Mouse (Mus musculus) midbrain, postnatal 0 days (tissue): ENCODE data around the gene Grcc10. TPM values are rescaled to one million over a fixed set of nuclear protein-coding genes. Genes with fewer than 3 reads are reported as not detected.

Experiments
- ATAC-seq: fragments of 200-750 bp; cut with Nextera tagmentation; 2 replicates; pipeline ENCODE4 v1.8.0; 2017; ENCODE audit warnings: moderate number of reproducible peaks, mild to moderate bottlenecking, moderate TSS enrichment, moderate library complexity; ENCODE audit not compliant: low FRiP score
- DNase-seq: peaks from one replicate; pipeline ENCODE4 v3.0.0-alpha.2; 2015; ENCODE audit warnings: low spot score
- H3K27ac ChIP-seq: fragments of 300-500 bp; sonication (generic); 2 replicates; pipeline ENCODE4 v1.5.1; 2014; ENCODE audit warnings: low read depth, mild to moderate bottlenecking, low read length, mixed read lengths
- H3K27me3 ChIP-seq: fragments of 300-500 bp; sonication (generic); 2 replicates; pipeline ENCODE4 v1.6.1; 2014; ENCODE audit warnings: low read length, control low read depth, mixed read lengths; ENCODE audit not compliant: insufficient read depth
- H3K36me3 ChIP-seq: fragments of 300-500 bp; sonication (generic); 2 replicates; pipeline ENCODE4 v1.6.1; 2014; ENCODE audit warnings: low read length, control low read depth, mixed read lengths; ENCODE audit not compliant: insufficient read depth
- H3K4me1 ChIP-seq: fragments of 300-500 bp; sonication (generic); 2 replicates; pipeline ENCODE4 v1.6.1; 2014; ENCODE audit warnings: mild to moderate bottlenecking, control low read depth, antibody characterized with exemption, low read length, mixed read lengths; ENCODE audit not compliant: insufficient read depth
- H3K4me2 ChIP-seq: fragments of 300-500 bp; sonication (generic); 2 replicates; pipeline ENCODE4 v1.6.1; 2014; ENCODE audit warnings: low read depth, mild to moderate bottlenecking, low read length, mixed read lengths; ENCODE audit not compliant: poor library complexity, severe bottlenecking
- H3K4me3 ChIP-seq: fragments of 300-500 bp; sonication (generic); 2 replicates; pipeline ENCODE4 v1.5.1; 2014; ENCODE audit warnings: low read depth, mild to moderate bottlenecking, low read length, moderate library complexity
- H3K9ac ChIP-seq: fragments of 300-500 bp; sonication (generic); replicated peaks from 2 replicates; pipeline ENCODE4 v1.6.1; 2014; ENCODE audit warnings: mild to moderate bottlenecking, low read length, moderate library complexity, mixed read lengths; ENCODE audit not compliant: poor library complexity, severe bottlenecking
- H3K9me3 ChIP-seq: fragments of 300-500 bp; sonication (generic); 2 replicates; pipeline ENCODE4 v1.6.1; 2016; ENCODE audit warnings: low read length, control low read depth
- CTCF ChIP-seq: IDR thresholded peaks from 2 replicates; pipeline ENCODE4 v1.5.1; 2016; ENCODE audit warnings: antibody characterized with exemption, mild to moderate bottlenecking
- WGBS: fragments of 180-500 bp; shearing (Covaris S2); extraction: QIAGEN DNeasy Blood & Tissue Kit; methylation state at CpG from one replicate; pipeline ENCODE4 v1.1.7; 2014; 5-methylcytosine and 5-hydroxymethylcytosine counted together
- polyA plus RNA-seq: library from polyadenylated mRNA; unstranded; fragments of >200 nt; fragmentation: Nextera tagmentation; extraction: Ambion mirVana; gene quantifications from 2 replicates; pipeline ENCODE4 v1.2.1, GENCODE M21; 2015
- total RNA-seq: library from RNA; depleted of rRNA; stranded (reverse); fragments of >200 nt; gene quantifications from 2 replicates; pipeline ENCODE4 v1.2.3, GENCODE M21; 2014; rRNA removed

Grcc10 gene
- total RNA-seq (244 and 246 TPM in 2 replicates), polyA plus RNA-seq (710 and 723 TPM in 2 replicates)

DNA sequence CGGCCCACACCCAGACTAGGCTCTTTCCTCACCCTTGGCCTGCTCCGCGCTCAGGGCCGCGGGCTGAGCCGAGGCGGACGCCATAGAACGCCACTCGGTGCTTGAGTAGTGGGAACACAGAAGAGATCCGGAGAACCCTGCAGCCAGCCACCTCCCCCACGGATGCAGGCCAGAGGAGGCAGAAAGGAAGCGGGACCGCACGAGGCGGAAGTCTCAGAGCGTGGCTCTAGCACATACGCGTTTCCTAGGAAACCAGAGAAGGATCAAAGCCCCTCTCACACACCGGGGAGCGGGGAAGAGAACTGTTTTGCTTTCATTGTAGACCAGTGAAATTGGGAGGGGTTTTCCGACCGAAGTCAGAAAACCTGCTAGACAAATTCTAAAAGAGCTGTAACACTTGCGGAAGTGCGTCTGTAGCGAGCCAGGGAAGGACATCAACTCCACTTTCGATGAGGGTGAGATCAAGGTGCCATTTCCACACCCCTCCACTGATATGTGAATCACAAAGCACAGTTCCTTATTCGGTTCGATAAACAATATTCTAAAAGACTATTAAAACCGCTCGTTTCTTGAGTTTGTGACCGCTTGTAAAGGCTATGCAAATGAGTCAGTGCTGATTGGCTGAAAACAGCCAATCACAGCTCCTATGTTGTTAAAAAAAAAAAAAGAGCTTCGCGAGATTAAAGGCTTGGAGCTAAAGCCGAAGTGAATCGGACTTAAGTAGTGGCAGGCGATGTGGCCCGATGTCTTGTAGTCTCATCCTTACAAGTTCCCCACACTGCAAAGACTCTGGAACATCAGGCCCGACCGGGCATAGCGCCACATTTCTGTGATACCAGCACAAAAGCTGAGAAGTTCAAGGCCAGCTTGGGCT lies at the start of gene Grcc10:
Gene Grcc10, minus strand, starts transcription at position 487 of the 874 bp plus-strand sequence.
- Histone ChIP-seq H3K9me3 (no peaks in the 10 kb centered on the region), H3K36me3 (peaks cover 24% of the 10 kb centered on the region), H3K27ac (peak within 1 kb of the TSS; percentile 98), H3K9ac (peak within 1 kb of the TSS; percentile 91), H3K27me3 (no peaks in the 10 kb centered on the region), H3K4me3 (peak within 1 kb of the TSS; percentile 52), H3K4me2 (peak within 1 kb of the TSS; percentile 70), H3K4me1 (peaks cover 6% of the 10 kb centered on the region; the same call in 1 of the 2 replicates)
- no peak for TF ChIP-seq CTCF
- DNase-seq (peak; percentile 96), ATAC-seq (peak; percentile 84)
- WGBS = under 1% methylated on average over 41 of the region's 41 CpGs

- Histone ChIP-seq H3K36me3 (no peaks in the 10 kb centered on the region), H3K27ac (no peak overlapping the region), H3K9ac (no peak overlapping the region), H3K4me2 (no peak overlapping the region), H3K27me3 (no peaks in the 10 kb centered on the region), H3K4me3 (no peak overlapping the region), H3K9me3 (no peaks in the 10 kb centered on the region), H3K4me1 (no peaks in the 10 kb centered on the region)
- no peak for TF ChIP-seq CTCF
- WGBS = 71% methylated on average over 4 of the region's 4 CpGs
- ATAC-seq = no peak
- no peak for DNase-seq
These were observed 48.9 kb upstream of the Grcc10 start for GRCm38 (mm10) chr6:124790121-124790520.

DNA sequence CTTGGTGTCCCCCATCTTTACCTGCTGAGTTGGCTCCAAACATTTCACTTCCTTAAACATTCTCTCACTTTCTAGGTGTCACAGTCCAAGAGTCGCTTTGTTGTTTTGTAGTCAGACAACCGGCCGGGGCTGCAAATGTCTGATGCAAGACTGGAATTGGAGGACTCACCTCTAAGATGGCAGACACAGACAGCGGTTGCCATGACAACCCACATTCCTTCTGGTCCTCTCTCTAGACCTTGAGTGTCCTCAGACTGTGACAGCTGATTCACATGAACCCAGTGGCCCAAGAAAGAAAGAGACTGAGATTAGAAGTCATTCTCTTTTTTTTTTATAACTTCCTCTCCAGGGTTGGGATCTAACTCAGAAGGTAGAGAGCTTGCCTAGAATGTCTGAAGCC lies 48.3 kb upstream of the Grcc10 start:
- no peaks in the 10 kb centered on the region for H3K36me3 ChIP-seq
- no peaks in the 10 kb centered on the region for H3K9me3 ChIP-seq
- WGBS = 73% methylated on average over 4 of the region's 4 CpGs
- H3K9ac ChIP-seq = no peak overlapping the region
- no peak overlapping the region for H3K4me2 ChIP-seq
- no peaks in the 10 kb centered on the region for H3K27me3 ChIP-seq
- H3K4me3 ChIP-seq = no peak overlapping the region
- no peak for TF ChIP-seq CTCF
- H3K4me1 ChIP-seq = no peaks in the 10 kb centered on the region
- DNase-seq (peak; percentile 67), ATAC-seq (no peak)
- H3K27ac ChIP-seq = no peak overlapping the region

- WGBS = 83% methylated on average over 10 of the region's 10 CpGs
- no peaks in the 10 kb centered on the region for H3K27me3 ChIP-seq
- no peak for TF ChIP-seq CTCF
- H3K9me3 ChIP-seq = no peaks in the 10 kb centered on the region
- H3K9ac ChIP-seq = no peak overlapping the region
- no peak overlapping the region for H3K4me2 ChIP-seq
- no peak for ATAC-seq
- H3K4me1 ChIP-seq = no peaks in the 10 kb centered on the region
- no peaks in the 10 kb centered on the region for H3K36me3 ChIP-seq
- H3K4me3 ChIP-seq = no peak overlapping the region
- no peak for DNase-seq
- no peak overlapping the region for H3K27ac ChIP-seq
These were observed 46.5 kb upstream of the Grcc10 start for GRCm38 (mm10) chr6:124787722-124788121.

GRCm38 (mm10) chr6:124786756-124787420 lies 45.7 kb upstream of the Grcc10 start:
- DNase-seq = no peak
- no peak overlapping the region for H3K27ac ChIP-seq
- no peak overlapping the region for H3K4me2 ChIP-seq
- H3K4me3 ChIP-seq = no peak overlapping the region
- no peak for TF ChIP-seq CTCF
- WGBS = 51% methylated on average over 8 of the region's 8 CpGs
- H3K9me3 ChIP-seq = no peaks in the 10 kb centered on the region
- ATAC-seq = no peak
- H3K9ac ChIP-seq = no peak overlapping the region
- H3K36me3 ChIP-seq = no peaks in the 10 kb centered on the region
- no peaks in the 10 kb centered on the region for H3K4me1 ChIP-seq
- no peaks in the 10 kb centered on the region for H3K27me3 ChIP-seq

GRCm38 (mm10) chr6:124782436-124782835 lies 41.3 kb upstream of the Grcc10 start:
- H3K27ac ChIP-seq = no peak overlapping the region
- no peak overlapping the region for H3K4me3 ChIP-seq
- ATAC-seq (no peak), DNase-seq (no peak)
- H3K9ac ChIP-seq = no peak overlapping the region
- H3K4me2 ChIP-seq = no peak overlapping the region
- no peaks in the 10 kb centered on the region; the same call in 1 of the 2 replicates for H3K4me1 ChIP-seq
- H3K36me3 ChIP-seq = no peaks in the 10 kb centered on the region
- TF ChIP-seq CTCF = no peak
- WGBS = 23% methylated on average over 6 of the region's 6 CpGs
- H3K9me3 ChIP-seq = no peaks in the 10 kb centered on the region
- H3K27me3 ChIP-seq = 0 out of 2 replicates have a peak, but pooled peaks cover 4% of the 10 kb centered on the region
